Comparison of ENCODE assay signal across 13 mouse cellular contexts in genomic region chr4:54653097-54653776, GRCm38 (mm10).
DNase-seq lines count a peak whose midpoint lies in the region; ATAC-seq lines count a peak whose summit lies in the region.
"Had no signal": no experiment of that assay in that cellular context is flagged by ENCODE, and none has a peak within 500 bp of the region (broad histone marks: within the 10 kb centered on the region; RNA-seq: fewer than 3 reads in every experiment).

No protein-coding gene starts in this region.

- peak overlapping the region; percentile 93 for H3K27ac ChIP-seq in forebrain, embryonic 12.5 days
- peak overlapping the region; percentile 79; the same call in 1 of the 2 replicates for H3K27ac ChIP-seq in limb, embryonic 10.5 days
- H3K27ac ChIP-seq in neural tube, embryonic 15.5 days (replicated peaks), result peak overlapping the region; percentile 77
- H3K27ac ChIP-seq: liver, embryonic 12.5 days had no signal

- peak; percentile 66 for ATAC-seq in forebrain, embryonic 12.5 days (ENCODE audit: low FRiP score)
- peak; percentile 69 for ATAC-seq in neural tube, embryonic 15.5 days (ENCODE audit: low FRiP score)
- ATAC-seq: liver, embryonic 12.5 days had no signal

- 29% methylated on average over 10 of the region's 10 CpGs for WGBS in forebrain, embryonic 12.5 days
- WGBS in limb, embryonic 10.5 days, result 82% methylated on average over 10 of the region's 10 CpGs
- 21% methylated on average over 10 of the region's 10 CpGs for WGBS in neural tube, embryonic 15.5 days

- no peaks in the 10 kb centered on the region for H3K36me3 ChIP-seq in forebrain, embryonic 12.5 days (replicated peaks)
- no peaks in the 10 kb centered on the region for H3K36me3 ChIP-seq in limb, embryonic 10.5 days
- H3K36me3 ChIP-seq in neural tube, embryonic 15.5 days, result no peaks in the 10 kb centered on the region
- H3K36me3 ChIP-seq: intestine, embryonic 15.5 days; liver, embryonic 12.5 days had no signal

- peaks cover 28% of the 10 kb centered on the region for H3K4me1 ChIP-seq in forebrain, embryonic 12.5 days
- H3K4me1 ChIP-seq in limb, embryonic 10.5 days, result peaks cover 21% of the 10 kb centered on the region
- H3K4me1 ChIP-seq in neural tube, embryonic 15.5 days, result peaks cover 20% of the 10 kb centered on the region
- H3K4me1 ChIP-seq: intestine, embryonic 15.5 days; liver, embryonic 12.5 days had no signal

- H3K27me3 ChIP-seq in forebrain, embryonic 12.5 days, result no peaks in the 10 kb centered on the region
- no peaks in the 10 kb centered on the region for H3K27me3 ChIP-seq in limb, embryonic 10.5 days (ENCODE audit: low read depth, poor library complexity, severe bottlenecking)
- no peaks in the 10 kb centered on the region for H3K27me3 ChIP-seq in neural tube, embryonic 15.5 days (replicated peaks)
- H3K27me3 ChIP-seq: intestine, embryonic 15.5 days; liver, embryonic 12.5 days had no signal

- DNase-seq in cerebellum, postnatal 14 days, result peak; percentile 12 to 25
- no peak for DNase-seq in cerebellum, postnatal 25 days
- peak; percentile 19 for DNase-seq in limb, embryonic 10.5 days (ENCODE audit: low spot score)
- DNase-seq in kidney, adult 18-20 months, result no peak
- no peak for DNase-seq in right cerebral cortex, postnatal 25 days
- DNase-seq in gastrocnemius, postnatal 4 days (ENCODE audit: low spot score in 2 of 2), result no peak
- DNase-seq: lung, postnatal 36 days; thymus, postnatal 14 days had no signal

- no peak overlapping the region for H3K9ac ChIP-seq in forebrain, embryonic 12.5 days
- H3K9ac ChIP-seq in neural tube, embryonic 15.5 days (replicated peaks), result no peak overlapping the region
- H3K9ac ChIP-seq: intestine, embryonic 15.5 days; liver, embryonic 12.5 days had no signal

- H3K4me2 ChIP-seq in forebrain, embryonic 12.5 days, result peak overlapping the region; percentile 31; the same call in 1 of the 2 replicates
- peak overlapping the region; percentile 27 for H3K4me2 ChIP-seq in neural tube, embryonic 15.5 days
- H3K4me2 ChIP-seq: heart, embryonic 11.5 days; intestine, embryonic 15.5 days; liver, embryonic 12.5 days had no signal

- no peak overlapping the region for H3K4me3 ChIP-seq in forebrain, embryonic 12.5 days (replicated peaks)
- H3K4me3 ChIP-seq in limb, embryonic 10.5 days, result no peak overlapping the region
- H3K4me3 ChIP-seq in neural tube, embryonic 15.5 days (replicated peaks), result no peak overlapping the region
- H3K4me3 ChIP-seq: intestine, embryonic 15.5 days; liver, embryonic 12.5 days had no signal

- no peaks in the 10 kb centered on the region for H3K9me3 ChIP-seq in forebrain, embryonic 12.5 days
- no peaks in the 10 kb centered on the region for H3K9me3 ChIP-seq in limb, embryonic 10.5 days (replicated peaks)
- no peaks in the 10 kb centered on the region for H3K9me3 ChIP-seq in neural tube, embryonic 15.5 days (replicated peaks)
- H3K9me3 ChIP-seq: intestine, embryonic 15.5 days; liver, embryonic 12.5 days had no signal

Comparison
In these comparisons a context has a peak if more than half of its experiments do, and no peak if none do; other contexts are left out.
1. DNase-seq: peak in cerebellum, postnatal 14 days (2 of 2) and limb, embryonic 10.5 days (single experiment); none in cerebellum, postnatal 25 days (0 of 2), kidney, adult 18-20 months (single experiment), right cerebral cortex, postnatal 25 days (single experiment) and gastrocnemius, postnatal 4 days (0 of 2).
2. Peak in every context shown above with its lines, with median percentiles within 50 percentile points of each other: H3K27ac ChIP-seq.